Mouse (Mus musculus) thymus, adult 2 months (tissue): ENCODE data around the gene Mapk11.

Experiments used
- CTCF ChIP-seq: fragments of 200-500 bp; IDR thresholded peaks from 2 replicates; pipeline ENCODE4 v1.5.1; 2012; ENCODE audit warnings: mild to moderate bottlenecking, control low read depth, low read length, moderate library complexity, borderline replicate concordance; ENCODE audit not compliant: control insufficient read depth, poor library complexity, insufficient read depth; ENCODE audit errors: extremely low read depth
- POLR2A ChIP-seq: fragments of 200-500 bp; IDR thresholded peaks from 2 replicates; pipeline ENCODE4 v1.6.1; 2012; ENCODE audit warnings: mild to moderate bottlenecking, low read length, control low read depth, moderate library complexity; ENCODE audit not compliant: control insufficient read depth, poor library complexity, insufficient read depth; ENCODE audit errors: extremely low read depth

DNA sequence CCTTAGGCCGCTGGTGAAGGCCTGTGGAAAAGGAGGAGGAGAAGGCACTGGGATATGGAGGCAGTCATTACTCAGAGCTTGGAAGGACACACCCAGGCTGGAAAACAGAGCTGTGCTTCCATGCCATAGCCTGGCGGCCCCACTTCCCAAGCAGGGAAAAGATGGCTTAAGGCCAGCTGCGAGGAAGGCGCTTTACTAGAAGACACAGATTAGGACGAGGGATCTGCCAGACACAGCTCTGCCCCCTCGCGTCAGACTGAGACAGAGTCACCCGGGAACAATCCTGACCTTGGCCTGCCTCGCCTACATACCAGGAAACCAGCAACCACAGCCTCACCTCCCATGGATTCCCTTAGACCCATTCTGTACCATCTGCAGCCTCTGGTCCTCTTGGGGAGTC is 39.3 kb downstream of the Mapk11 start:
- TF ChIP-seq CTCF (no peak), POLR2A (no peak)
